Mouse (Mus musculus): ENCODE measurements around the gene Olfr1112. TPM values are rescaled to one million over a fixed set of nuclear protein-coding genes. Genes with fewer than 3 reads are reported as not detected.

Olfr1112 gene
- not detected in 2 replicates for polyA plus RNA-seq (2015; fragmentation: Nextera tagmentation; extraction: Ambion mirVana)

DNA sequence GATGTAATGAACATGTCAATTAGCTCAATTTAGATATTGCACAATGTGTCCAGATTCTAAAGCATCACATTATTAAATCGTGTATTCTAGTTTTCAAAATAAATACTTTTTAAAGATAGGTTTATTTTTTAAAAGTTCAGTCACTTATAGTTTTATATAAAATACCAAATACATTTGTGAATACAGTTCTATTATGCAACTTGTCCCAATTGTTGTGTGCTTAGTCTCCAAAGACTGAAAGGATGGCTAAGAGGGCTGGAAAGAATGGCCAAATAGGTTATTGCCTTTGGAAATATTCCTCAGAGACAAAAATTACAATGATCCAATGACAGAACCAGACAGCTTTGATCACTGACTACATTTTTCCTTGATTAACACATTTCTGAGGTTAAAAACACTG lies at the start of gene Olfr1112:
Gene Olfr1112 (plus strand): TSS at position 301 of the 400 bp plus-strand sequence.

DNA sequence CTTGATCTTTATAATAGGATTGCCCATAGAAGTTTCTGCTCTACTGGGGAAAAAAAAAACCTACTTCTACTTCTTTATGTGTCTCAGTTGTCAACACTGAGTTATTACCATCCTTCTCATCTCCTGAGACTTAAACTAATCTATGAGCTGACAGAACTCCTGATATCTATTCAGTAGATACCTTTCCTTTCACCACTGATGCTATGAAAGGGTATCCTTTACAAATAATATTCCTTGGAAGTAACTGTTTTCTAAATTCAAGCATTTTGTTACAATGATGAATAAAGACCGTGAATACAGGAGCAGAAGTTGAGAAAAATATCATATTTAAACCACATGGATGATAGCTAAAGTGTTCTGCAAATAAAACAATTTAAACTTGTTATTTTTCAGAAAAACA lies 47.4 kb upstream of the Olfr1112 start, which contains the start of gene Olfr1110:
Gene Olfr1110 (minus strand): TSS at position 101 of the 400 bp plus-strand sequence.

DNA sequence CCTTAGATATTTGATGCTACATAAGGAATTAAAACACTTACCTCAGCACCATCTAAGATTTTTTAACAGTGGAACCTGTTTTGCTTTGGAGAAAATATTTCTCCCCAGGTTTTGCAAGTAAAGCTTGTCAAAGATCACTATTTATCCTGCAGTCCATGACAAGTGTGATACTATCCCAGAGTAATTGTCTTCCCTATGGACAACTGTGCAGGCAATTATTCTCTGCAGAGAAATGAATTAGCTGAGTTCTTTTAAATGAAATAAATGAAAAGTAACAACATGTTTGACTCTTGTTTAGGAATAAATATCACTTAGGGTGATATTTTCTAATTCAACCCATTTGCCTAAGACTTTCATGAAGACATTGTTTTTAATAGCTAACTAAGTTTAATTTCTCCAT lies 35.1 kb upstream of the Olfr1112 start, which contains the start of gene Olfr1111:
Gene Olfr1111 (minus strand): TSS at position 101 of the 400 bp plus-strand sequence.

DNA sequence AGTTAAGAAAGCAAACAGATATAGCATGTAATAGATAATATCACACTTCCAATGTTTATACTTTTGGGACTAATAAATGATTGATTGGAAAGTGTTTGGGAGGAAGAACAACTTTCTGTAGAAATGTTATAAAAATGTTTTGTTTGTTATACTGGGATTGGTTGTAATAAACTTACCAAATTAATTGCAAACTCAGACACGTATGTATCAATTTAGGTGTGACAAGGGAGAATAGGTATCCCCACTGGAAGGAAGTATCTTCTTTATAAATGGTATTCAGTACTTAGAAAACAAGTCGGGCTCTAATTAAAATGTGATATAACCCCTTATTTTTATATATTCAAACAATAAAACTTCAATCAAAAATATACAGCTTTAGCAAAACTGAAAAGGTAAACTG lies 21.1 kb downstream of the Olfr1112 start, which contains the start of gene Olfr1113:
Gene Olfr1113 (plus strand): TSS at position 301 of the 400 bp plus-strand sequence.

Other genes starting within 250 kb of the Olfr1112 start
- gene Olfr1099, start 227.1 kb upstream of the Olfr1112 start, polyA plus RNA-seq (2015; fragmentation: Nextera tagmentation; extraction: Ambion mirVana) = not detected in 2 replicates
- not detected in 2 replicates for gene Olfr1100, start 207.8 kb upstream of the Olfr1112 start, polyA plus RNA-seq (2015; fragmentation: Nextera tagmentation; extraction: Ambion mirVana)
- gene Olfr1101, start 196.6 kb upstream of the Olfr1112 start, polyA plus RNA-seq (2015; fragmentation: Nextera tagmentation; extraction: Ambion mirVana) = not detected in 2 replicates
- not detected in 2 replicates for gene Olfr1102, start 189.4 kb upstream of the Olfr1112 start, polyA plus RNA-seq (2015; fragmentation: Nextera tagmentation; extraction: Ambion mirVana)
- not detected in 2 replicates for gene Olfr1104, start 160.7 kb upstream of the Olfr1112 start, polyA plus RNA-seq (2015; fragmentation: Nextera tagmentation; extraction: Ambion mirVana)
- not detected in 2 replicates for gene Olfr1105, start 151.3 kb upstream of the Olfr1112 start, polyA plus RNA-seq (2015; fragmentation: Nextera tagmentation; extraction: Ambion mirVana)
- gene Olfr1106, start 135.5 kb upstream of the Olfr1112 start, polyA plus RNA-seq (2015; fragmentation: Nextera tagmentation; extraction: Ambion mirVana) = not detected in 2 replicates
- gene Olfr1107, start 112.0 kb upstream of the Olfr1112 start, polyA plus RNA-seq (2015; fragmentation: Nextera tagmentation; extraction: Ambion mirVana) = not detected in 2 replicates
- gene Olfr1109, start 91.8 kb upstream of the Olfr1112 start, polyA plus RNA-seq (2015; fragmentation: Nextera tagmentation; extraction: Ambion mirVana) = not detected in 2 replicates
- gene Olfr259, start 73.2 kb upstream of the Olfr1112 start, polyA plus RNA-seq (2015; fragmentation: Nextera tagmentation; extraction: Ambion mirVana) = not detected in 2 replicates
- gene Olfr1110, start 47.5 kb upstream of the Olfr1112 start, polyA plus RNA-seq (2015; fragmentation: Nextera tagmentation; extraction: Ambion mirVana) = not detected in 2 replicates
- gene Olfr1111, start 35.2 kb upstream of the Olfr1112 start, polyA plus RNA-seq (2015; fragmentation: Nextera tagmentation; extraction: Ambion mirVana) = not detected in 2 replicates
- not detected in 2 replicates for gene Olfr1113, start 21.2 kb downstream of the Olfr1112 start, polyA plus RNA-seq (2015; fragmentation: Nextera tagmentation; extraction: Ambion mirVana)
- not detected in 2 replicates for gene Olfr1115, start 60.2 kb downstream of the Olfr1112 start, polyA plus RNA-seq (2015; fragmentation: Nextera tagmentation; extraction: Ambion mirVana)
- gene Olfr1116, start 79.7 kb downstream of the Olfr1112 start, polyA plus RNA-seq (2015; fragmentation: Nextera tagmentation; extraction: Ambion mirVana) = not detected in 2 replicates
- not detected in 2 replicates for gene Olfr1118, start 119.8 kb downstream of the Olfr1112 start, polyA plus RNA-seq (2015; fragmentation: Nextera tagmentation; extraction: Ambion mirVana)
- not detected in 2 replicates for gene Olfr1120, start 167.0 kb downstream of the Olfr1112 start, polyA plus RNA-seq (2015; fragmentation: Nextera tagmentation; extraction: Ambion mirVana)
- gene Olfr1121, start 182.1 kb downstream of the Olfr1112 start, polyA plus RNA-seq (2015; fragmentation: Nextera tagmentation; extraction: Ambion mirVana) = not detected in 2 replicates
- gene Olfr1122, start 198.1 kb downstream of the Olfr1112 start, polyA plus RNA-seq (2015; fragmentation: Nextera tagmentation; extraction: Ambion mirVana) = not detected in 2 replicates
- gene Olfr1123, start 228.8 kb downstream of the Olfr1112 start, polyA plus RNA-seq (2015; fragmentation: Nextera tagmentation; extraction: Ambion mirVana) = not detected in 2 replicates
- 0.05 TPM in 1 of 2 replicates, not detected in the other for gene Olfr1124, start 242.5 kb downstream of the Olfr1112 start, polyA plus RNA-seq (2015; fragmentation: Nextera tagmentation; extraction: Ambion mirVana)